Mouse (Mus musculus) lung, embryonic 16.5 days (tissue): ENCODE measurements around the gene Ttll13. TPM values are rescaled to one million over a fixed set of nuclear protein-coding genes. Genes with fewer than 3 reads are reported as not detected.

ENCODE experiments used
- ATAC-seq: fragments of 200-750 bp; cut with Nextera tagmentation; 2 replicates; pipeline ENCODE4 v1.8.0; 2017; ENCODE audit warnings: low read depth, mild to moderate bottlenecking, moderate library complexity
- H3K27ac ChIP-seq: fragments of 300-500 bp; sonication (generic); 2 replicates; pipeline ENCODE4 v1.5.1; 2014; ENCODE audit warnings: mild to moderate bottlenecking, control low read depth, low read length
- H3K27me3 ChIP-seq: fragments of 300-500 bp; sonication (generic); 2 replicates; pipeline ENCODE4 v1.6.1; 2014; ENCODE audit warnings: low read depth, low read length, mixed read lengths; ENCODE audit not compliant: control insufficient read depth, insufficient read depth
- H3K36me3 ChIP-seq: fragments of 300-500 bp; sonication (generic); 2 replicates; pipeline ENCODE4 v1.6.1; 2014; ENCODE audit warnings: low read length; ENCODE audit not compliant: control insufficient read depth, insufficient read depth
- H3K4me1 ChIP-seq: fragments of 300-500 bp; sonication (generic); replicated peaks from 2 replicates; pipeline ENCODE4 v1.6.1; 2014; ENCODE audit warnings: low read length, mixed read lengths; ENCODE audit not compliant: control insufficient read depth, insufficient read depth
- H3K4me2 ChIP-seq: fragments of 300-500 bp; sonication (generic); 2 replicates; pipeline ENCODE4 v1.6.1; 2014; ENCODE audit warnings: low read depth, low read length, control low read depth
- H3K4me3 ChIP-seq: fragments of 300-500 bp; sonication (generic); 2 replicates; pipeline ENCODE4 v1.5.1; 2014; ENCODE audit warnings: mild to moderate bottlenecking, low read length, control low read depth
- H3K9ac ChIP-seq: fragments of 300-500 bp; sonication (generic); 2 replicates; pipeline ENCODE4 v1.6.1; 2014; ENCODE audit warnings: low read length, control low read depth
- H3K9me3 ChIP-seq: fragments of 300-500 bp; sonication (generic); 2 replicates; pipeline ENCODE4 v1.6.1; 2016; ENCODE audit warnings: low read length; ENCODE audit not compliant: control insufficient read depth
- WGBS: fragments of 180-500 bp; shearing (Covaris S2); extraction: QIAGEN DNeasy Blood & Tissue Kit; methylation state at CpG from one replicate; pipeline ENCODE4 v1.1.7; 2014; 5-methylcytosine and 5-hydroxymethylcytosine counted together
- polyA plus RNA-seq: library from polyadenylated mRNA; unstranded; fragments of >200 nt; fragmentation: Nextera tagmentation; extraction: Ambion mirVana; gene quantifications from 2 replicates; pipeline ENCODE4 v1.2.1, GENCODE M21; 2015

Gene Ttll13
- polyA plus RNA-seq, 1 experiment from 2014 or later: 1.1 TPM

GRCm38 (mm10) chr7:80307766-80308165 lies 61.6 kb downstream of the Ttll13 start:
- H3K9ac ChIP-seq: no peak overlapping the region
- H3K27ac ChIP-seq: no peak overlapping the region
- H3K36me3 ChIP-seq: peaks cover 76% of the 10 kb centered on the region
- 81% methylated on average over 3 of the region's 3 CpGs for WGBS
- no peaks in the 10 kb centered on the region for H3K4me1 ChIP-seq
- ATAC-seq: no peak
- H3K27me3 ChIP-seq: no peaks in the 10 kb centered on the region
- H3K9me3 ChIP-seq: no peaks in the 10 kb centered on the region
- no peak overlapping the region for H3K4me3 ChIP-seq
- no peak overlapping the region for H3K4me2 ChIP-seq

Other genes starting within 250 kb of the Ttll13 start
- 17.7 and 18.6 TPM in 2 replicates for gene Zfp710, start 221.6 kb upstream of the Ttll13 start, polyA plus RNA-seq
- 671 and 680 TPM in 2 replicates for gene Idh2, start 131.0 kb upstream of the Ttll13 start, polyA plus RNA-seq
- gene Sema4b, start 59.5 kb upstream of the Ttll13 start, polyA plus RNA-seq: 15.8 and 16.3 TPM in 2 replicates
- gene Cib1, start 13.6 kb upstream of the Ttll13 start, polyA plus RNA-seq: 88.4 and 96.0 TPM in 2 replicates
- gene Gdpgp1, start 13.5 kb upstream of the Ttll13 start, polyA plus RNA-seq: 3.5 and 3.9 TPM in 2 replicates
- 46.2 and 47.4 TPM in 2 replicates for gene Ngrn, start 14.8 kb downstream of the Ttll13 start, polyA plus RNA-seq
- gene Vps33b, start 23.3 kb downstream of the Ttll13 start, polyA plus RNA-seq: 9.7 and 10.7 TPM in 2 replicates
- 166 and 182 TPM in 2 replicates for gene Prc1, start 48.1 kb downstream of the Ttll13 start, polyA plus RNA-seq
- gene Rccd1, start 78.1 kb downstream of the Ttll13 start, polyA plus RNA-seq: 7.2 and 8.9 TPM in 2 replicates
- 40.8 and 42.3 TPM in 2 replicates for gene Unc45a, start 94.6 kb downstream of the Ttll13 start, polyA plus RNA-seq
- gene Hddc3, start 96.7 kb downstream of the Ttll13 start, polyA plus RNA-seq: 20.9 and 21.9 TPM in 2 replicates
- 20.4 and 21.1 TPM in 2 replicates for gene Man2a2, start 125.0 kb downstream of the Ttll13 start, polyA plus RNA-seq
- 18.5 and 19.3 TPM in 2 replicates for gene Fes, start 141.6 kb downstream of the Ttll13 start, polyA plus RNA-seq
- 12.6 and 12.7 TPM in 2 replicates for gene Furin, start 159.1 kb downstream of the Ttll13 start, polyA plus RNA-seq